In genomic region chr19:45017909-45018308, GRCm38 (mm10) we compare ENCODE assay signal across 8 mouse cellular contexts. TPM values are rescaled to one million over a fixed set of nuclear protein-coding genes. Genes with fewer than 3 reads are reported as not detected.
DNase-seq lines count a peak whose midpoint lies in the region; ATAC-seq lines count a peak whose summit lies in the region.

No protein-coding gene starts in this region.

- 0 out of 2 replicates have a peak, but pooled peaks cover 9% of the 10 kb centered on the region for H3K36me3 ChIP-seq in hindbrain, embryonic 13.5 days

- H3K4me2 ChIP-seq in hindbrain, embryonic 13.5 days: peak overlapping the region; percentile 90

- H3K9ac ChIP-seq in hindbrain, embryonic 13.5 days: peak overlapping the region; percentile 87

- peak; percentile 72 for ATAC-seq in hindbrain, embryonic 13.5 days (ENCODE audit: low FRiP score)

- peak overlapping the region; percentile 65 for H3K4me3 ChIP-seq in hindbrain, embryonic 13.5 days

- WGBS in hindbrain, embryonic 13.5 days: under 1% methylated on average over 48 of the region's 48 CpGs

- DNase-seq in Muller cell, postnatal 12 days (ENCODE audit: inconsistent ontology term): peak; percentile 93
- DNase-seq in cerebellum, adult 8-10 months: peak; percentile 79
- peak; percentile 61 to 62 for DNase-seq in frontal cortex, postnatal 25 days (ENCODE audit: low spot score in 2 of 2)
- DNase-seq in left cerebral cortex, adult 11 months (ENCODE audit: low spot score): peak; percentile 77
- peak; percentile 88 for DNase-seq in lung, postnatal 36 days
- DNase-seq in right cerebral cortex, adult 2 months (ENCODE audit: low spot score in 2 of 2): peak; percentile 65 to 76
- DNase-seq in c-Kit-positive CD71-positive TER-119-positive erythroid progenitor cells, embryonic 14.5 days (ENCODE audit: low spot score): no peak

- no peaks in the 10 kb centered on the region for H3K9me3 ChIP-seq in hindbrain, embryonic 13.5 days

- peak overlapping the region; percentile 96 for H3K27ac ChIP-seq in hindbrain, embryonic 13.5 days

- 0 out of 2 replicates have a peak, but pooled peaks cover 2% of the 10 kb centered on the region for H3K27me3 ChIP-seq in hindbrain, embryonic 13.5 days

- peaks cover 67% of the 10 kb centered on the region for H3K4me1 ChIP-seq in hindbrain, embryonic 13.5 days (replicated peaks)

RNA-seq across cellular contexts. Expression of gene Lzts2, which starts 3.7 kb away (rescaled TPM):
- 23.4 and 24.1 TPM in 2 replicates for polyA plus RNA-seq in hindbrain, embryonic 13.5 days (2015; fragmentation: Nextera tagmentation; extraction: Ambion mirVana)

RNA-seq across cellular contexts. Expression of gene Mrpl43, which starts 11.7 kb away (rescaled TPM):
- 91.6 and 93.6 TPM in 2 replicates for polyA plus RNA-seq in hindbrain, embryonic 13.5 days (2015; fragmentation: Nextera tagmentation; extraction: Ambion mirVana)

RNA-seq across cellular contexts. Expression of gene Twnk, which starts 12.4 kb away (rescaled TPM):
- 16.0 and 17.0 TPM in 2 replicates for polyA plus RNA-seq in hindbrain, embryonic 13.5 days (2015; fragmentation: Nextera tagmentation; extraction: Ambion mirVana)

RNA-seq across cellular contexts. Expression of gene Pdzd7, which starts 27.6 kb away (rescaled TPM):
- polyA plus RNA-seq in hindbrain, embryonic 13.5 days (2015; fragmentation: Nextera tagmentation; extraction: Ambion mirVana): 1.4 and 1.5 TPM in 2 replicates

RNA-seq across cellular contexts. Expression of gene Sema4g, which starts 29.0 kb away (rescaled TPM):
- 19.2 and 19.9 TPM in 2 replicates for polyA plus RNA-seq in hindbrain, embryonic 13.5 days (2015; fragmentation: Nextera tagmentation; extraction: Ambion mirVana)
